Mouse (Mus musculus) liver, embryonic 12.5 days (tissue): ENCODE results near the gene Fam122c. TPM values are rescaled to one million over a fixed set of nuclear protein-coding genes. Genes with fewer than 3 reads are reported as not detected.
"Not testable (repeated sequence)": the region's sequence is repeated elsewhere in the genome, so short reads cannot be mapped to it uniquely, and the experiment has no call there.

Experiments
- ATAC-seq: fragments of 200-750 bp; cut with Nextera tagmentation; 2 replicates; pipeline ENCODE4 v1.8.0; 2017; ENCODE audit warnings: moderate number of reproducible peaks, mild to moderate bottlenecking, moderate library complexity
- H3K27ac ChIP-seq: fragments of 300-500 bp; sonication (generic); 2 replicates; pipeline ENCODE4 v1.5.1; 2016; ENCODE audit warnings: mild to moderate bottlenecking
- H3K27me3 ChIP-seq: fragments of 300-500 bp; sonication (generic); replicated peaks from 2 replicates; pipeline ENCODE4 v1.6.1; 2016; ENCODE audit warnings: mild to moderate bottlenecking, moderate library complexity
- H3K36me3 ChIP-seq: fragments of 300-500 bp; sonication (generic); 2 replicates; pipeline ENCODE4 v1.6.1; 2016; ENCODE audit warnings: mild to moderate bottlenecking, moderate library complexity
- H3K4me1 ChIP-seq: fragments of 300-500 bp; sonication (generic); 2 replicates; pipeline ENCODE4 v1.6.1; 2016
- H3K4me2 ChIP-seq: fragments of 300-500 bp; sonication (generic); 2 replicates; pipeline ENCODE4 v1.6.1; 2016; ENCODE audit warnings: mild to moderate bottlenecking, moderate library complexity
- H3K4me3 ChIP-seq: fragments of 300-500 bp; sonication (generic); 2 replicates; pipeline ENCODE4 v1.5.1; 2016; ENCODE audit warnings: mild to moderate bottlenecking, moderate library complexity
- H3K9ac ChIP-seq: fragments of 300-500 bp; sonication (generic); 2 replicates; pipeline ENCODE4 v1.6.1; 2016; ENCODE audit warnings: mild to moderate bottlenecking, moderate library complexity
- H3K9me3 ChIP-seq: fragments of 300-500 bp; sonication (generic); replicated peaks from 2 replicates; pipeline ENCODE4 v1.6.1; 2016; ENCODE audit warnings: mild to moderate bottlenecking, moderate library complexity
- WGBS: fragments of 180-500 bp; shearing (Covaris S2); methylation state at CpG from one replicate; pipeline ENCODE4 v1.1.7; 2016; ENCODE audit not compliant: insufficient replicate concordance; 5-methylcytosine and 5-hydroxymethylcytosine counted together
- polyA plus RNA-seq: library from polyadenylated mRNA; unstranded; fragments of >200 nt; fragmentation: Nextera tagmentation; extraction: Ambion mirVana; gene quantifications from 2 replicates; pipeline ENCODE4 v1.2.1, GENCODE M21; 2016

Fam122c gene
- polyA plus RNA-seq, 1 experiment from 2014 or later, result not detected

DNA sequence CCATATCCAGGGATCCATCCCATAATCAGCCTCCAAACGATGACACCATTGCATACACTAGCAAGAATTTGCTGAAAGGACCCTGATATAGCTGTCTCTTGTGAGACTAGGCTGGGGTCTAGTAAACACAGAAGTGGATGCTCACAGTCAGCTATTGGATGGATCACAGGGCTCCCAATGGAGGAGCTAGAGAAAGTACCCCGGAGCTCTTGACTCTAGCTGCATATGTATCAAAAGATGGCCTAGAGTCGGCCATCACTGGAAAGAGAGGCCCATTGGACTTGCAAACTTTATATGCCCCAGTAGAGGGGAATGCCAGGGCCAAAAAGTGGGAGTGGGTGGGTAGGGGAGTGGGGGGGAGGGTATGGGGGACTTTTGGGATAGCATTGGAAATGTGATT is 1.6 kb upstream of the Fam122c start:
- H3K4me2 ChIP-seq, H3K4me3 ChIP-seq, H3K36me3 ChIP-seq, ATAC-seq, H3K9me3 ChIP-seq, H3K9ac ChIP-seq, H3K27ac ChIP-seq, H3K27me3 ChIP-seq: not testable (repeated sequence)
- WGBS, result 73% methylated on average over 3 of the region's 3 CpGs
- peaks cover 11% of the 10 kb centered on the region for H3K4me1 ChIP-seq

DNA sequence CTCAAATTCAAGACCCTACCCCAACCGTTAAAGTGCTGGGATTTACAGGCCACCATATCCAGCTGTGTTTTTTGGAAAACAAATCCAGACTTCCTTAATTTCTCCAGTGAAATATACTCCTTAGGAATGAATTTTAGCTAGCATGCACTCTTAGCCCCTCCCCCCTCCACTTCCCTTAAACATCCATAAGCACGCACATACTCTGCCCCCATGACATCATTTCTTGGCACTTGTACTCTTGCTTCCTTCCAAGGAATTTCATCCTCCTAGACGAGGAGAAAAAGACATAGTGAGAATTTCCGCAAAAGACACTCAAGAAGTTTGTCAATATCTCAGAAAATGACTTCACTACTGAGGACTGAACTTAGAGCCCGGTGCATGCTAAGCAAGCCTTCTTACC is 14.7 kb downstream of the Fam122c start:
- Histone ChIP-seq H3K9ac (no peak overlapping the region), H3K27ac (no peak overlapping the region), H3K36me3 (no peaks in the 10 kb centered on the region), H3K4me1 (no peaks in the 10 kb centered on the region), H3K9me3 (no peaks in the 10 kb centered on the region), H3K4me2 (no peak overlapping the region), H3K4me3 (no peak overlapping the region), H3K27me3 (no peaks in the 10 kb centered on the region)
- no peak for ATAC-seq
- WGBS, result 72% methylated on average over 5 of the region's 5 CpGs

DNA sequence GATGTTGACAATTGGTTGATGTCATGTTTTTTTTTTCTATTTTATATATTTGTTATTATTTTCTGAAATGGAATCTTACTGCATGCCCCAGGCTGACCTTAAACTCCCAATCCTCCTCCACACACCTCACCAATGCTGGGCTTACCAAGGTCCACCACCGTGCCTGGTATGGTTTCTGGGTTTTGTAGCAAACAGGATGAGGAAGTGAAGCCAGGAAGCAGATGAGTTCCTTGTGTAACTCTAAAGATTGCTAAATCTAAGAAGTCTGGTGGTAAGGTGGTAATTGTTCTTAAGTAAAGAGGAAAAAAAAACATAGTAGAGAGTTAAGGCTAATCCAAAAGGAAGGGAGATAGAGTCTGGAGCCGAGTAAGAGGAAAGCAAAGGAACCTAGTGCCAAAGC is 47.3 kb downstream of the Fam122c start:
- H3K27me3 ChIP-seq, result no peaks in the 10 kb centered on the region
- no peaks in the 10 kb centered on the region for H3K9me3 ChIP-seq
- no peak overlapping the region for H3K4me3 ChIP-seq
- no peak overlapping the region for H3K9ac ChIP-seq
- H3K27ac ChIP-seq, result no peak overlapping the region
- H3K4me2 ChIP-seq, result no peak overlapping the region
- no peak for ATAC-seq
- H3K4me1 ChIP-seq, result no peaks in the 10 kb centered on the region
- no peaks in the 10 kb centered on the region for H3K36me3 ChIP-seq
- 18% methylated on average over 2 of the region's 2 CpGs for WGBS

DNA sequence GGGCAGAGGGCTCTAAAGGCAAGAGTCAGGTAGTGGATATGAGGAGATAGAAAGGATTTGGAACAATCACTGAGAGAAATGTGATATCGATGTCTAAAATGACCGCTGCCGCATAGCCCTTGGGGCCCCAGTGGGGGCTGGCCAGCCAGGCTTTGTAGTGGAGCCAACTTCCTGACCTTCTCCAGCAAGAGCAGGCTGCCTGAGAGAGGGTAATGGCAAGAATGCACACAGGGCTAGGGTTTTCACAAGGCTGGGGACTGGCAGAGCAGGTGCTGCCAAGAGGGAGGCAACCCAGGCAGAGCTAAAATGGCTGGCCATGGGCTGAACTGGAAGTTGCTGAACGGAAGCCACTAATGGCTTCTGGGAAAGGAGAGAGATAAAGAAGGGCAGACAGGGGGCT is 47.9 kb downstream of the Fam122c start:
- Histone ChIP-seq H3K36me3 (no peaks in the 10 kb centered on the region), H3K9me3 (no peaks in the 10 kb centered on the region), H3K4me1 (no peaks in the 10 kb centered on the region), H3K27ac (no peak overlapping the region), H3K4me2 (no peak overlapping the region), H3K27me3 (no peaks in the 10 kb centered on the region), H3K4me3 (no peak overlapping the region), H3K9ac (no peak overlapping the region)
- no peak for ATAC-seq
- 68% methylated on average over 4 of the region's 4 CpGs for WGBS

DNA sequence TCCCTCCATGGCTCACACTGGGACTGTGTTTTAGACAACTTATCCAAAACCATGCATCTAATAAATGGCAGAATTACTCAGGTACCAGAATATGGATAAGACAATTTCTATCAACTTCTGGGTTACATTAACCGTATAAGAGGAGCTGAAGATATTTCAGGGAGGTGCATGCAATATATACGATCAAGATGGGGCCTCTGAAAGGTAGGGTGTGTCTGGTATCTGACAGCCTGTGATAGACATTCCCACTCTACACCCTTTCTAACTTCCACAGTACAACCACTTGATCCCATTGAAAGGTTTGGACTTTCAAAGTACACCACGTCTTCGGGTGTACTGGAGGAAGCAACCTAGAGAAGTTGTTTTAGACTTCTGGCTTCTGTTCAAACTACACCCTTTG is 57.2 kb downstream of the Fam122c start:
- Histone ChIP-seq H3K9ac (no peak overlapping the region), H3K4me3 (no peak overlapping the region), H3K4me1 (peaks cover 8% of the 10 kb centered on the region; the same call in 1 of the 2 replicates), H3K9me3 (no peaks in the 10 kb centered on the region), H3K27ac (no peak overlapping the region), H3K27me3 (no peaks in the 10 kb centered on the region), H3K36me3 (no peaks in the 10 kb centered on the region), H3K4me2 (peak overlapping the region; percentile 10; the same call in 1 of the 2 replicates)
- ATAC-seq, result peak; percentile 64; the same call in 1 of the 2 replicates
- 51% methylated on average over 4 of the region's 4 CpGs for WGBS

DNA sequence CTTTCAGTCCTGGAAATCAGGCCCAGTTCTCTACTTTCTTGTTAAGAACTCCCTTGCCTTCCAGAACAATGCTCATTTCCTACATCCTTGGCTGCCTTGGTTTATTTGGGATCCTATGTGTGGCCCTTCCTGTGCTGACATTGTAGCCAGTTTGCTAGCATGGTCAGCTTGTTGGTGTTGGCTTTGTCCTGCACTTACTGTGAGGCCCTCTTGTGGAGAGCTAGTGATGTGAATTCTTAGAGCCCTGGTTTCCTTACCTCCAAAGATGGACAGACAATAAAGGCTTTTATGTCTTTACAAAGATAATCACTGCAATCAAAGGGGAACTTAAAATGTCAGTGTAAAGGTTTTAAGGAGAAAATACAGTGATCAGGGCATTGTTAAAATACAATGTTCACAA is 64.1 kb downstream of the Fam122c start:
- H3K27ac ChIP-seq, result no peak overlapping the region
- no peaks in the 10 kb centered on the region for H3K27me3 ChIP-seq
- H3K36me3 ChIP-seq, result no peaks in the 10 kb centered on the region
- H3K9ac ChIP-seq, result no peak overlapping the region
- no peaks in the 10 kb centered on the region for H3K9me3 ChIP-seq
- no peak overlapping the region for H3K4me3 ChIP-seq
- ATAC-seq, result no peak
- H3K4me2 ChIP-seq, result no peak overlapping the region
- H3K4me1 ChIP-seq, result no peaks in the 10 kb centered on the region

DNA sequence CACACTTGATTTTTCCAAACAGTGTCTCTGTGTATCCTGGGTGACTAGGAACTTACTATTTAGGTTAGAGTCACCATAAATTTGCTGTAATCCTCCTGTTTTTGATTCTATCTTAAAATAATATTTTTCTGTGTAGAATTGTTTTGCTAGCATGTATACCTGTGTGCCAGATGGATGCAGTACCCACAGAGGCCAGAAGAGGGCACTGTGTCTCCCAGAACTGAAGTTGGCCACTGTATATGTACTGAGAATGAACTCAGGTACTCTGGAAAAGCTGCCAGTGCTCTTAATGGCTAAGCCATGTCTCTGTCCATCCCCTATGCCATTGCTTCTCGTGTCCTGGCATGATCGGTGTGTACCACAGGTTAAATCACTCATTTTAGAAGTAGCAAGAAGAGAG is 68.3 kb downstream of the Fam122c start:
- H3K9ac ChIP-seq, result no peak overlapping the region
- H3K4me1 ChIP-seq, result no peaks in the 10 kb centered on the region
- 53% methylated on average over 2 of the region's 2 CpGs for WGBS
- no peak overlapping the region for H3K27ac ChIP-seq
- no peak overlapping the region for H3K4me3 ChIP-seq
- peaks cover 14% of the 10 kb centered on the region; the same call in 1 of the 2 replicates for H3K36me3 ChIP-seq
- ATAC-seq, result no peak
- no peaks in the 10 kb centered on the region for H3K27me3 ChIP-seq
- no peaks in the 10 kb centered on the region for H3K9me3 ChIP-seq
- no peak overlapping the region for H3K4me2 ChIP-seq

DNA sequence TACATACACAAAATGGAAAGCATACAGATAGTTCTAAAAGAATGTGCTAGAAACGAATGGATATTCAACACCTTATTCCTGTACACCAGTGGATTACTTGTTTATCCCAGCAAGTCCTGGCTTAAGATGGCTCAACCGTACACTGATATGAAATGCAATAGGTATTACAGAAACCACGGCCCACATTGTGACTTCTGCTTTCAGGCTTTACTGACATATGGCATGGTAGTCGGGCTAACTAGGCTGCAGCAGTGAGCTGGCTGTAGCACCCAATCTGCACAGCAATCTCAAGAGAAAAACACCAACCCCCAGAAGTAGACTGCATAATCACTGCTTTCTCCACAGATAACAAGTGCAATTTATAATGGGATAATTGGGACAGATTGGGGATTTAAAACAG is 75.2 kb downstream of the Fam122c start:
- Histone ChIP-seq H3K9me3 (no peaks in the 10 kb centered on the region), H3K36me3 (peaks cover 65% of the 10 kb centered on the region), H3K27ac (no peak overlapping the region), H3K4me1 (no peaks in the 10 kb centered on the region), H3K9ac (no peak overlapping the region), H3K4me3 (no peak overlapping the region), H3K4me2 (no peak overlapping the region), H3K27me3 (no peaks in the 10 kb centered on the region)
- WGBS, result 71% methylated on average over 4 of the region's 4 CpGs
- ATAC-seq, result no peak

DNA sequence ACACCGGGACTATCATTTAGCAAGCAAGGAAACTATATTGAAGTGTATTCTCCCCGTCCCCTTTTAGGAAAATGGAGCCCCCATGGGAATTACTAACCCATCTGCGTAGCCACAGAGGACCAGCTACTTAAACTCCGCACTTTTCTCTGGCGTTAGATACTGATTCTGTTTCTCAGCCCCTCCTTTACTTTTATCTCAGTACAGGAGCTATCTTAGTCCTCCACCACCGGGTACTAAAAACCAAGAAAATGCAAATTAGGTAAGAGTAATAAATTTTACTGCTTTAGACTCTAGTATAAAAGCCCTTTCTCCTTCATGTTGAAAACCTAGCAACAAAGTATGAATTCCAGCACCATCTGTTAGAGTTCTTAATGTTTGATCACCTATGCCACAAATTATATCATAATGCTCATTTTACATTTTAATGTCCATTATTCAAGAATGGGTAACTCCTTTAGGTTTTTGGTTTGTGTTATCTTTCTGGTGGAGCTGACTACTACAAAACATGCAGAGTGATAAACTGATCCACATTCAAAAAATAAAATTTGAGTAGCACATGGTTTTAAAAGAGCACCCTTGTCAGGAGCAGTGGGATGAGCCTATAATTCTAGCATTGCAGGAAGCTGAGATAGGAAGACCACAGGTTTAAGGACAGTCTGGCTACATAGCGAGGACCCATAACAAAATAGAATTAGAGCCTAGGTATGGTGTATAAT is 91.6 kb downstream of the Fam122c start:
- Histone ChIP-seq H3K9me3 (no peaks in the 10 kb centered on the region), H3K27ac (peak overlapping the region; percentile 80), H3K27me3 (no peaks in the 10 kb centered on the region), H3K4me3 (peak overlapping the region; percentile 25; the same call in 1 of the 2 replicates), H3K9ac (peak overlapping the region; percentile 35), H3K4me1 (peaks cover 52% of the 10 kb centered on the region), H3K36me3 (0 out of 2 replicates have a peak, but pooled peaks cover 7% of the 10 kb centered on the region), H3K4me2 (peak overlapping the region; percentile 57)
- ATAC-seq, result peak; percentile 56
- WGBS, result 39% methylated on average over 7 of the region's 7 CpGs

DNA sequence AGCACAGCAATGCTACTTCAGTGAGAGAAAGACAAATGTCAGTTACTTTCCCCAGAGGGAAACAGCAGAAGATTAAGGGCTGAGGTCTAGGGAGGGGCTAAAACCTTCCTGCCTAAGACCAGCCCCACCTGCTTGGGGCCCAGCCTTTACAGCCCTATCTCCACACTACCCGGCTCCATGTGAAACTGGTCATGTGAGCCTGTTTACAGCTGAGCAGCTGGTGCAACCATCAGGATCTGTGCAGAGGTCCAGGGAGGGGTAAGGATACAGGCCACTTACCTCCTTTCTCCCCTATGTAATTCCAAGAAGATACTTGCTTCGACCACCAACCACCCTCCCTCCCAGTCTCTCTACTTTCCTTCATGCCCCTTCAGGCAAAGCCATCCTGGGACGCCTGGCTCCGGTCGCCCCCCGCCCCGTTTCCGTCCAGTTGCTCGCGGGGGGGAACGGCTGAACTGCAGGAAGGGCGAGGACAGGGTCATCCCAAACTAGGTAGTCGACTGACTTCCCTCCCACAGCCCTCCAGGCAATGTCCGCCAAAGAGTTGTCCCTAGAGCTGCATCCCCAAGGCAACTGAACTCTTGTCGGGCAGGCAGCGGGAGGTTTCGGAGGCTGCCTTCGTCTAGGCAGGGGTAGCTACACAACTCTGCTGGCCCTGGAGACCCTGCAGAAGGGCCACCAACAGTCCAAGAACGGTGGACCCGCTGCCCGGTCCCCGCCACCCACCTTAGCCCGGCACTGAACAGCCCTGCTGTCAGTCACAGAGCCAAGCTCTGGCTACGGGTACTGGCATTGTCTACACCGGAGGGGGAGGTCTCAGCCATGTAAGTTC is 96.5 kb downstream of the Fam122c start:
- peak overlapping the region; percentile 72 for H3K4me2 ChIP-seq
- peak overlapping the region; percentile 86 for H3K9ac ChIP-seq
- ATAC-seq, result peak; percentile 95
- H3K36me3 ChIP-seq, result no peaks in the 10 kb centered on the region
- H3K4me1 ChIP-seq, result peaks cover 33% of the 10 kb centered on the region
- no peaks in the 10 kb centered on the region for H3K9me3 ChIP-seq
- peak overlapping the region; percentile 72 for H3K4me3 ChIP-seq
- 9% methylated on average over 25 of the region's 25 CpGs for WGBS
- H3K27ac ChIP-seq, result peak overlapping the region; percentile 88
- H3K27me3 ChIP-seq, result no peaks in the 10 kb centered on the region

DNA sequence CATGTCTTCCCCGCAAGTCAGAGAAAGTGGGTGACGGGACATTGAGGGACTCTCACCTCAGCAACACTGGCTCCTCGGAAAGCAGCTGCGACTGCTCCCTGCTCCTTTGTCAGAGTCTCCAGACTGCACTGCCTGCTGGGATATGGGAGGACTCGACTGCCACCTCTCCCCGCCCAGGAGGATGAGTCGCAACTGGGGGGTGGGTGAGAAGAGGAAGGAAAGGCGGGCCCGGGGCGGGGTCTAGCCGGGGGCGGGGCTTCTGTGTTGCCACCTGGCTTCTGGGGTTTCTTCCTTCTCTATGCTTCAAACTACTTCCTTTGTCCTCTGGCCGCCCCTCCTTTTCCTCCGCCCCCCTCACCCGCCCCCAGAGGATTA is 97.1 kb downstream of the Fam122c start, which contains the start of gene Mospd1:
TSS of gene Mospd1 (minus strand) at position 137 of the 375 bp plus-strand sequence.
- peak within 1 kb of the TSS; percentile 72 for H3K4me3 ChIP-seq
- H3K27me3 ChIP-seq, result no peaks in the 10 kb centered on the region
- H3K27ac ChIP-seq, result peak within 1 kb of the TSS; percentile 88
- H3K4me1 ChIP-seq, result peaks cover 29% of the 10 kb centered on the region
- peak; percentile 90 for ATAC-seq
- H3K9me3 ChIP-seq, result no peaks in the 10 kb centered on the region
- H3K36me3 ChIP-seq, result no peaks in the 10 kb centered on the region
- peak within 1 kb of the TSS; percentile 86 for H3K9ac ChIP-seq
- peak within 1 kb of the TSS; percentile 72 for H3K4me2 ChIP-seq
- 9% methylated on average over 8 of the region's 15 CpGs for WGBS
